Mouse (Mus musculus): Measurements from ENCODE around the gene Il1rn. TPM values are rescaled to one million over a fixed set of nuclear protein-coding genes. Genes with fewer than 3 reads are reported as not detected.

Gene Il1rn
- polyA plus RNA-seq, 1 experiment: not detected

GRCm38 (mm10) chr2:24359347-24359746, 22.7 kb downstream of the Il1rn start:
- Histone ChIP-seq H3K4me3 (ENCODE audit: control insufficient read depth, low read depth, low read length) (no peak overlapping the region), H3K36me3 (ENCODE audit: control insufficient read depth, insufficient read depth, low read length) (no peaks in the 10 kb centered on the region), H3K27me3 (ENCODE audit: control insufficient read depth, insufficient read depth, low read length) (no peaks in the 10 kb centered on the region), H3K4me1 (ENCODE audit: control insufficient read depth, insufficient read depth, low read length) (no peaks in the 10 kb centered on the region), H3K27ac (ENCODE audit: control insufficient read depth, insufficient read depth, low read depth, low read length) (no peak overlapping the region)
- TF ChIP-seq CTCF (IDR thresholded peaks at IDR 0.05; ENCODE audit: control insufficient read depth, insufficient read depth, insufficient replicate concordance, low read depth, low read length): no peak
- TF ChIP-seq POLR2A (IDR thresholded peaks at IDR 0.05; ENCODE audit: control insufficient read depth, low read depth, low read length): no peak

GRCm38 (mm10) chr2:24363818-24364217, 27.2 kb downstream of the Il1rn start:
- H3K27ac ChIP-seq (ENCODE audit: control insufficient read depth, insufficient read depth, low read depth, low read length): no peak overlapping the region
- TF ChIP-seq CTCF (IDR thresholded peaks at IDR 0.05; ENCODE audit: control insufficient read depth, insufficient read depth, insufficient replicate concordance, low read depth, low read length) (no peak), POLR2A (IDR thresholded peaks at IDR 0.05; ENCODE audit: control insufficient read depth, low read depth, low read length) (no peak)
- H3K4me1 ChIP-seq (ENCODE audit: control insufficient read depth, insufficient read depth, low read length): peaks cover 5% of the 10 kb centered on the region
- no peaks in the 10 kb centered on the region for H3K36me3 ChIP-seq (ENCODE audit: control insufficient read depth, insufficient read depth, low read length)
- no peak overlapping the region for H3K4me3 ChIP-seq (ENCODE audit: control insufficient read depth, low read depth, low read length)
- H3K27me3 ChIP-seq (ENCODE audit: control insufficient read depth, insufficient read depth, low read length): no peaks in the 10 kb centered on the region

GRCm38 (mm10) chr2:24366214-24366975, 29.7 kb downstream of the Il1rn start:
- TF ChIP-seq CTCF (IDR thresholded peaks at IDR 0.05; ENCODE audit: control insufficient read depth, insufficient read depth, insufficient replicate concordance, low read depth, low read length) (no peak), POLR2A (IDR thresholded peaks at IDR 0.05; ENCODE audit: control insufficient read depth, low read depth, low read length) (no peak)
- peaks cover 5% of the 10 kb centered on the region for H3K4me1 ChIP-seq (ENCODE audit: control insufficient read depth, insufficient read depth, low read length)
- H3K27me3 ChIP-seq (ENCODE audit: control insufficient read depth, insufficient read depth, low read length): no peaks in the 10 kb centered on the region
- H3K4me3 ChIP-seq (ENCODE audit: control insufficient read depth, low read depth, low read length): no peak overlapping the region
- no peaks in the 10 kb centered on the region for H3K36me3 ChIP-seq (ENCODE audit: control insufficient read depth, insufficient read depth, low read length)
- no peak overlapping the region for H3K27ac ChIP-seq (ENCODE audit: control insufficient read depth, insufficient read depth, low read depth, low read length)

- H3K4me3 ChIP-seq (ENCODE audit: control insufficient read depth, low read depth, low read length): peak within 1 kb of the TSS; percentile 20
- H3K36me3 ChIP-seq (ENCODE audit: control insufficient read depth, insufficient read depth, low read length): no peaks in the 10 kb centered on the region
- peaks cover 5% of the 10 kb centered on the region for H3K4me1 ChIP-seq (ENCODE audit: control insufficient read depth, insufficient read depth, low read length)
- no peak within 1 kb of the TSS for H3K27ac ChIP-seq (ENCODE audit: control insufficient read depth, insufficient read depth, low read depth, low read length)
- no peaks in the 10 kb centered on the region for H3K27me3 ChIP-seq (ENCODE audit: control insufficient read depth, insufficient read depth, low read length)
- TF ChIP-seq CTCF (IDR thresholded peaks at IDR 0.05; ENCODE audit: control insufficient read depth, insufficient read depth, insufficient replicate concordance, low read depth, low read length) (no peak), POLR2A (IDR thresholded peaks at IDR 0.05; ENCODE audit: control insufficient read depth, low read depth, low read length) (no peak)
Observed at GRCm38 (mm10) chr2:24367030-24367894, 30.6 kb downstream of the Il1rn start, which contains the start of gene Psd4. Psd4 (plus strand) TSS chr2:24367580.

- Histone ChIP-seq H3K4me3 (ENCODE audit: control insufficient read depth, low read depth, low read length) (no peak overlapping the region), H3K36me3 (ENCODE audit: control insufficient read depth, insufficient read depth, low read length) (no peaks in the 10 kb centered on the region), H3K27ac (ENCODE audit: control insufficient read depth, insufficient read depth, low read depth, low read length) (no peak overlapping the region), H3K27me3 (ENCODE audit: control insufficient read depth, insufficient read depth, low read length) (no peaks in the 10 kb centered on the region), H3K4me1 (ENCODE audit: control insufficient read depth, insufficient read depth, low read length) (peaks cover 5% of the 10 kb centered on the region)
- no peak for TF ChIP-seq CTCF (IDR thresholded peaks at IDR 0.05; ENCODE audit: control insufficient read depth, insufficient read depth, insufficient replicate concordance, low read depth, low read length)
- TF ChIP-seq POLR2A (IDR thresholded peaks at IDR 0.05; ENCODE audit: control insufficient read depth, low read depth, low read length): no peak
Observed at GRCm38 (mm10) chr2:24367895-24368261, 31.2 kb downstream of the Il1rn start.

- H3K4me3 ChIP-seq (ENCODE audit: control insufficient read depth, low read depth, low read length): no peak overlapping the region
Observed at GRCm38 (mm10) chr2:24378747-24379450, 42.2 kb downstream of the Il1rn start.

More at GRCm38 (mm10) chr2:24378747-24379450, 42.2 kb downstream of the Il1rn start:
- no peaks in the 10 kb centered on the region for H3K27me3 ChIP-seq (ENCODE audit: control insufficient read depth, insufficient read depth, low read length)
- H3K36me3 ChIP-seq (ENCODE audit: control insufficient read depth, insufficient read depth, low read length): no peaks in the 10 kb centered on the region
- H3K27ac ChIP-seq (ENCODE audit: control insufficient read depth, insufficient read depth, low read depth, low read length): no peak overlapping the region
- no peak for TF ChIP-seq CTCF (IDR thresholded peaks at IDR 0.05; ENCODE audit: control insufficient read depth, insufficient read depth, insufficient replicate concordance, low read depth, low read length)
- no peak for TF ChIP-seq POLR2A (IDR thresholded peaks at IDR 0.05; ENCODE audit: control insufficient read depth, low read depth, low read length)
- no peaks in the 10 kb centered on the region for H3K4me1 ChIP-seq (ENCODE audit: control insufficient read depth, insufficient read depth, low read length)

Data from testis, adult 2 months (tissue).